Mouse (Mus musculus) lung, postnatal 0 days (tissue): ENCODE results near the gene Nol4l.

ENCODE experiments used
- CTCF ChIP-seq: IDR thresholded peaks from 2 replicates; pipeline ENCODE4 v1.5.1; 2016; ENCODE audit warnings: antibody characterized with exemption, mild to moderate bottlenecking
- EP300 ChIP-seq: IDR thresholded peaks from 2 replicates; pipeline ENCODE4 v1.6.1; 2016; ENCODE audit warnings: antibody characterized with exemption, mild to moderate bottlenecking, control low read depth

GRCm38 (mm10) chr2:153404882-153405281 is 124.9 kb downstream of the Nol4l start:
- TF ChIP-seq EP300 (no peak), CTCF (no peak)
